Mouse (Mus musculus): ENCODE measurements at regions not wholly inside any gene's neighbourhood (a gene's known extent, or its start where the extent isn't known, plus 50 kb on each side); places are given as distances from the start of the nearest gene placed in this dataset.

DNA sequence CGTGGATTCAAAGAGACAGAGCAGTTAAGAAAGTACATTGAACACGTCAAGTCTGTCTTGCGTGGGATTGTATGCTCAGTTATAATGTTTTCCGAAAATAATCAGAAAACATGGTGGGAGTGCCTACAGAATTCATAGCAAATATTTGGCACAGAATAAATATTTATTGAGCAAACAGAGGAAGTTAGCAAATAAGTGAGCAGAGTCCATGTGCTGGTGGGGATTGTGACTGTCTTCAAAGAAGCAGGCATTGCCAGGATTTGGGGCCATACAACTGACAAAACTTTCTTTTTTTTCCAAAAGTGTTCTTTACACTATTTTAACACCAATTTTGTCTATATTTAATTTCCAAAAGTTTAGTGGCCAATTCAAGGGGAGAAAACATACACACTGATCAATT lies 1729.8 kb downstream of the AI429214 start:
- Histone ChIP-seq H3K36me3 (ENCODE audit: control insufficient read depth, insufficient read depth, low read length, poor library complexity, severe bottlenecking) (no peaks in the 10 kb centered on the region), H3K9ac (ENCODE audit: insufficient read depth, low read depth, low read length, poor library complexity, severe bottlenecking) (no peak overlapping the region), H3K4me1 (ENCODE audit: control insufficient read depth in 2 of 2, insufficient read depth in 2 of 2, low read length in 2 of 2, poor library complexity in 1 of 2) (no peaks in the 10 kb centered on the region), H3K27ac (ENCODE audit: insufficient read depth, low read depth, low read length, poor library complexity, severe bottlenecking) (no peak overlapping the region), H3K4me3 (ENCODE audit: insufficient read depth in 1 of 2, low read depth in 1 of 2, low read length in 2 of 2, poor library complexity in 1 of 2, severe bottlenecking in 1 of 2) (no peak overlapping the region), H3K9me3 (ENCODE audit: control insufficient read depth, insufficient read depth, low read depth, low read length) (0 out of 2 replicates have a peak, but pooled peaks cover 1% of the 10 kb centered on the region)
- TF ChIP-seq ZC3H11A (IDR thresholded peaks at IDR 0.05; ENCODE audit: borderline replicate concordance, low read depth, low read length): no peak
- TF ChIP-seq ZNF384 (IDR thresholded peaks at IDR 0.05; ENCODE audit: low read depth, low read length): no peak
- TF ChIP-seq HCFC1 (IDR thresholded peaks at IDR 0.05; ENCODE audit: borderline replicate concordance, insufficient read depth, low read length): no peak
- TF ChIP-seq CHD2 (IDR thresholded peaks at IDR 0.05; ENCODE audit: low read depth, low read length): no peak
- no peak for TF ChIP-seq MAFK (IDR thresholded peaks at IDR 0.05; ENCODE audit: insufficient read depth, low read depth, low read length)
- in situ Hi-C loops (cut with MboI; ENCODE audit: low sequenced_read_pairs in 2 of 2, unreplicated experiment in 2 of 2): no loop called here
- no peak for DNase-seq (ENCODE audit: low read depth, low spot score)

DNA sequence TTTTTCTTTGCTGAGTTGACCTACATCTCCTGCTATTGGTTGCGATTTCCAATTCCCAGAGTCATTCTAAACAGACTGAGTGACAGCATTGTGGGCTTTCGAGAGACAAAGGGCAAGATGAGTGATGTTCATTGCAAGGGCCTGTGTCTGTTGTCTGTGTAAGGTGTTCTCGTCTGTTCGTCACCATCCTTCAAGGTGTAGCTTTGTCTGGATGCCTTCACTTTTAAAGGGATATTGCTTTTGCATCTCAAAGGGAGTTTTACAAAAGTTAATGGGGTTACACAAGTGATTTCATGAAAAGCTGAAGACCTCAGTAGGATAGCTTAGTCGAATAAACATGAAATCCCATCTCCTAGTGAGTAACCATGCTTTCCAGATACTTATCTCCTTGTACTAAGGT lies 1731.9 kb downstream of the AI429214 start:
- no peaks in the 10 kb centered on the region for H3K9me3 ChIP-seq (ENCODE audit: control insufficient read depth, insufficient read depth, low read depth, low read length)
- no peak overlapping the region for H3K27ac ChIP-seq (ENCODE audit: insufficient read depth, low read depth, low read length, poor library complexity, severe bottlenecking)
- H3K36me3 ChIP-seq (ENCODE audit: control insufficient read depth, insufficient read depth, low read length, poor library complexity, severe bottlenecking): no peaks in the 10 kb centered on the region
- in situ Hi-C loops (cut with MboI; ENCODE audit: low sequenced_read_pairs in 2 of 2, unreplicated experiment in 2 of 2): no loop called here
- H3K9ac ChIP-seq (ENCODE audit: insufficient read depth, low read depth, low read length, poor library complexity, severe bottlenecking): no peak overlapping the region
- no peak for TF ChIP-seq CHD2 (IDR thresholded peaks at IDR 0.05; ENCODE audit: low read depth, low read length)
- no peak for TF ChIP-seq HCFC1 (IDR thresholded peaks at IDR 0.05; ENCODE audit: borderline replicate concordance, insufficient read depth, low read length)
- TF ChIP-seq ZC3H11A (IDR thresholded peaks at IDR 0.05; ENCODE audit: borderline replicate concordance, low read depth, low read length): no peak
- TF ChIP-seq MAFK (IDR thresholded peaks at IDR 0.05; ENCODE audit: insufficient read depth, low read depth, low read length): no peak
- TF ChIP-seq ZNF384 (IDR thresholded peaks at IDR 0.05; ENCODE audit: low read depth, low read length): no peak
- H3K4me3 ChIP-seq (ENCODE audit: insufficient read depth in 1 of 2, low read depth in 1 of 2, low read length in 2 of 2, poor library complexity in 1 of 2, severe bottlenecking in 1 of 2): no peak overlapping the region
- DNase-seq (ENCODE audit: low read depth, low spot score): peak; percentile 7
- no peaks in the 10 kb centered on the region for H3K4me1 ChIP-seq (ENCODE audit: control insufficient read depth in 2 of 2, insufficient read depth in 2 of 2, low read length in 2 of 2, poor library complexity in 1 of 2)

DNA sequence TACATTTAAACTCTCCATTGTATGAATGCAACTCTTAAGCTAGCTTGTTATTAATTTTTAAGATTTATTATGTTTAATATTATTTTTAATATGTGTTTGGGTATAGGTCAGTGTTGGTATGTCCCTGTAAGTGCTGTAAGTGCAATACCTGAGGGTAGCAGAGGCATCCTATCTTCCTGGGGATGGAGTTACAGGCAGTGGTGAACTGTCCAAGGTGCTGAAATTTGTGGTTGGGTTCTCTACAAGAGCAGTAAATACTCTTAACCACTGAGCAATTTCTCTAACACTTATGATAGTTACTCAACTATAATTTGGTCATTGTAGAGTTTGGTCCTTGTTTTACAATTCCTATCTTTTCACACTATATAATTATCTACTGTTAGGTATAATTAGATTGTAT lies 1753.7 kb downstream of the AI429214 start:
- Histone ChIP-seq H3K4me1 (ENCODE audit: control insufficient read depth in 2 of 2, insufficient read depth in 2 of 2, low read length in 2 of 2, poor library complexity in 1 of 2) (no peaks in the 10 kb centered on the region), H3K4me3 (ENCODE audit: insufficient read depth in 1 of 2, low read depth in 1 of 2, low read length in 2 of 2, poor library complexity in 1 of 2, severe bottlenecking in 1 of 2) (no peak overlapping the region), H3K27ac (ENCODE audit: insufficient read depth, low read depth, low read length, poor library complexity, severe bottlenecking) (no peak overlapping the region), H3K36me3 (ENCODE audit: control insufficient read depth, insufficient read depth, low read length, poor library complexity, severe bottlenecking) (no peaks in the 10 kb centered on the region), H3K9me3 (ENCODE audit: control insufficient read depth, insufficient read depth, low read depth, low read length) (no peaks in the 10 kb centered on the region), H3K9ac (ENCODE audit: insufficient read depth, low read depth, low read length, poor library complexity, severe bottlenecking) (no peak overlapping the region)
- peak; percentile 27 for DNase-seq (ENCODE audit: low read depth, low spot score)
- in situ Hi-C loops (cut with MboI; ENCODE audit: low sequenced_read_pairs in 2 of 2, unreplicated experiment in 2 of 2): no loop called here
- TF ChIP-seq ZNF384 (IDR thresholded peaks at IDR 0.05; ENCODE audit: low read depth, low read length) (no peak), HCFC1 (IDR thresholded peaks at IDR 0.05; ENCODE audit: borderline replicate concordance, insufficient read depth, low read length) (no peak), ZC3H11A (IDR thresholded peaks at IDR 0.05; ENCODE audit: borderline replicate concordance, low read depth, low read length) (no peak), CHD2 (IDR thresholded peaks at IDR 0.05; ENCODE audit: low read depth, low read length) (no peak), MAFK (IDR thresholded peaks at IDR 0.05; ENCODE audit: insufficient read depth, low read depth, low read length) (no peak)

DNA sequence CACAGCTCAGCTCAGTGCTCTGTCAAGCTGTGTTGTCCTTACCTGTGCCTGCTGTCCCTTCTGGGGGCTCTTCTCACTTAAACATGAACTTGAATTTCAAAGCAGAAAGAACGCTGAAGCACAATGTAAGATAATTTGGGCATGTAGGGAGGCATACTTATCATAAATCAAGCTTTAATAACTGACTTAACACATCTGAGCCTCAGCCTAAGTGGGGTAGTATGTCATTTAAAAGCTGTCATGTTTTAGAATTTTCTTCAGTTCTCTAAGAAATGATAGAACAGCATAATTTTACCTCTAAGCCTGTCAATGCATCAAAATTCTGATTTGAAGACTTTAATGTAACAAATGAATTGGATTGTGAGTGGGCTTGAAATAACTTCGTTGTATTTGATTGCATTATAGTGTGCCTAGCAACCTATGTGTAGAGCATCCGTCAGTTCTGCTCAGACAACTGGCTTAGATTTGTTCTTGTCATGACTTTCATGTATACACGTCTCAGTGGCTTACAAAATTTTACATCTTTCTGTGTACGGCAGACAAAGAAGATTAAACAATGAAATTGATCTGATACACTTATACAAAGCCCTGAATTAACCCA lies 1773.3 kb downstream of the AI429214 start:
- H3K4me3 ChIP-seq (ENCODE audit: insufficient read depth in 1 of 2, low read depth in 1 of 2, low read length in 2 of 2, poor library complexity in 1 of 2, severe bottlenecking in 1 of 2): no peak overlapping the region
- no peak for TF ChIP-seq ZNF384 (IDR thresholded peaks at IDR 0.05; ENCODE audit: low read depth, low read length)
- no peak for TF ChIP-seq HCFC1 (IDR thresholded peaks at IDR 0.05; ENCODE audit: borderline replicate concordance, insufficient read depth, low read length)
- no peak for TF ChIP-seq ZC3H11A (IDR thresholded peaks at IDR 0.05; ENCODE audit: borderline replicate concordance, low read depth, low read length)
- no peak for TF ChIP-seq CHD2 (IDR thresholded peaks at IDR 0.05; ENCODE audit: low read depth, low read length)
- TF ChIP-seq MAFK (IDR thresholded peaks at IDR 0.05; ENCODE audit: insufficient read depth, low read depth, low read length): no peak
- DNase-seq (ENCODE audit: low read depth, low spot score): no peak

More for the DNA sequence above, 1773.3 kb downstream of the AI429214 start:
- no peaks in the 10 kb centered on the region for H3K4me1 ChIP-seq (ENCODE audit: control insufficient read depth in 2 of 2, insufficient read depth in 2 of 2, low read length in 2 of 2, poor library complexity in 1 of 2)
- no peaks in the 10 kb centered on the region for H3K36me3 ChIP-seq (ENCODE audit: control insufficient read depth, insufficient read depth, low read length, poor library complexity, severe bottlenecking)
- H3K27ac ChIP-seq (ENCODE audit: insufficient read depth, low read depth, low read length, poor library complexity, severe bottlenecking): no peak overlapping the region
- H3K9ac ChIP-seq (ENCODE audit: insufficient read depth, low read depth, low read length, poor library complexity, severe bottlenecking): no peak overlapping the region
- in situ Hi-C loops (cut with MboI; ENCODE audit: low sequenced_read_pairs in 2 of 2, unreplicated experiment in 2 of 2): no loop called here
- no peaks in the 10 kb centered on the region for H3K9me3 ChIP-seq (ENCODE audit: control insufficient read depth, insufficient read depth, low read depth, low read length)

All from ES-E14 (cell line).